Mouse (Mus musculus): ENCODE data around the gene Kif21b.

DNA sequence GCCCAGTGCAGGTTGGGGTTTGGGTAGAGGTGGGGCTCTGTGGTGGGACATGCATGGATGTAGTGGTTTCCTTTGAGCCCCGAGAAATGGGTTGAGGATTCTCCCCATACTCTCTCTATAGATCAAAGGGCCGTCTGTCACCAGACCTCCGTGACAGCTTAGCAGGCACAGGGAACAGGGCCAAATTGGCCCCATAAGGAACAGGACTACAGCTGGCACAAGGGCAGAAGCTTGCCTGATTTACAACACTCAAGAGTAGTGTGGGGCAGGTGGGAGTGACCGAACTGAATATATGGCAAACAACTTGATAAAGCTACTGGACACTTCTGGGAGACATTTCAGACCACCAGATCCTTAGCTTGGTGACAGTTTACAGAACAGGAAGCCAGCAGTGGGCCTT, 26.4 kb upstream of the Kif21b start:
- TF ChIP-seq POLR2A (IDR thresholded peaks at IDR 0.05; ENCODE audit: borderline replicate concordance, insufficient read depth, low read length) (no peak), CTCF (IDR thresholded peaks at IDR 0.05; ENCODE audit: borderline replicate concordance, insufficient read depth, low read depth, low read length) (no peak)
